ENCODE assay signal across 8 mouse cellular contexts in the genomic region with DNA sequence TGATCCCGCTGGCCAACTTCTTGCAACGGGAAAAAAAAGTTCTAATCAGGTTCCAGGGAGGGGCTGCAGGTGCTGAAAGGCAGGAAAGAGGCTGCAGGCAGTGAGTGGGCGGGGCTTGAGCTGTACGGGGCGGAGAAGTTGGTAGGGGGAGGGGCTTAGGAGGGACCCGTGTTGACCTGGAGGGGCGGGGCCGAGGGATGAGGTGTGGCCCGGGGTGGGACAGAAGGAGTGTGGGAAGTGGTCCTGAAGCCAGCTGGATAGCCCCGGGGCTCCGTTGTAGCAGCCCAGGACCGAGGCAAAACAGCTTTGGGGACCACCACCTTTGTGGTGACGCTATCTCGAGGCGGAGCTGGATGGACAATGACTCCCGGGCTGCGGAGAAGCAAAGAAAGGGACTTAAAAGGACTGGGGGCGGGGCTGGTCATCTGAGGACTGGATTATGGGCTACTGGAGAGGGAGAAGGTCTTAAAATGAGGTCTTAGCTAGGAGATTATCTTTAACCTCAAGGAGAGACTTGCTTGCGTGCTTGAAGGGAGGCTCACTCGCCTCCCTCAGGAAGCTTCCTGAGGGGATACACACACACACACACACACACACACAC. TPM values are rescaled to one million over a fixed set of nuclear protein-coding genes. Genes with fewer than 3 reads are reported as not detected.
DNase-seq lines count a peak whose midpoint lies in the region; ATAC-seq and TF ChIP-seq lines count a peak whose summit lies in the region.

No protein-coding gene starts in this region.

- peak; percentile 29 for DNase-seq in CD4-positive helper T cell, adult 2 months (ENCODE audit: low read depth, low spot score)
- peak; percentile 93 for DNase-seq in ES-E14 (ENCODE audit: low read depth, low spot score)
- no peak for DNase-seq in forebrain, postnatal 0 days
- peak; percentile 68 for DNase-seq in liver, embryonic 13.5 days
- no peak for DNase-seq in cerebellum, adult 18-20 months
- no peak for DNase-seq in urinary bladder, postnatal 36 days (ENCODE audit: low spot score in 2 of 2)
- DNase-seq in adrenal gland, postnatal 10 days, result no peak

- H3K4me2 ChIP-seq in forebrain, postnatal 0 days (ENCODE audit: low read depth), result peak overlapping the region; percentile 39
- H3K4me2 ChIP-seq in liver, embryonic 13.5 days, result peak overlapping the region; percentile 56
- peak overlapping the region; percentile 34; the same call in 1 of the 2 replicates for H3K4me2 ChIP-seq in neural tube, embryonic 14.5 days (ENCODE audit: low read depth, low read length)

- no peak overlapping the region for H3K9ac ChIP-seq in ES-E14 (ENCODE audit: insufficient read depth, low read depth, low read length, poor library complexity, severe bottlenecking)
- H3K9ac ChIP-seq in forebrain, postnatal 0 days, result no peak overlapping the region
- H3K9ac ChIP-seq in liver, embryonic 13.5 days, result no peak overlapping the region
- H3K9ac ChIP-seq in neural tube, embryonic 14.5 days (replicated peaks; ENCODE audit: low read depth, low read length), result 0 out of 2 replicates have a peak overlapping the region, but pooled peaks have one; percentile 16

- no peaks in the 10 kb centered on the region; the same call in 1 of the 2 replicates for H3K27me3 ChIP-seq in forebrain, postnatal 0 days (ENCODE audit: insufficient read depth, low read length)
- H3K27me3 ChIP-seq in liver, embryonic 13.5 days, result peaks cover 67% of the 10 kb centered on the region
- peaks cover 3% of the 10 kb centered on the region; the same call in 1 of the 2 replicates for H3K27me3 ChIP-seq in neural tube, embryonic 14.5 days (ENCODE audit: control insufficient read depth, insufficient read depth, low read length)

- TF ChIP-seq CTCF in forebrain, postnatal 0 days (IDR thresholded peaks at IDR 0.05; ENCODE audit: low read depth), result no peak

- peak overlapping the region; percentile 58 to 84 for H3K4me3 ChIP-seq in ES-E14 (ENCODE audit: insufficient read depth in 1 of 2, low read depth in 1 of 2, low read length in 2 of 2, poor library complexity in 1 of 2, severe bottlenecking in 1 of 2)
- H3K4me3 ChIP-seq in forebrain, postnatal 0 days (ENCODE audit: low read depth, low read length), result no peak overlapping the region
- peak overlapping the region; percentile 32 for H3K4me3 ChIP-seq in liver, embryonic 13.5 days (replicated peaks)
- no peak overlapping the region for H3K4me3 ChIP-seq in neural tube, embryonic 14.5 days (ENCODE audit: low read depth, low read length)

- no peak for ATAC-seq in forebrain, postnatal 0 days
- ATAC-seq in liver, embryonic 13.5 days (ENCODE audit: low read depth), result peak; percentile 44; the same call in 1 of the 2 replicates
- ATAC-seq in neural tube, embryonic 14.5 days (ENCODE audit: low read depth), result no peak

- H3K27ac ChIP-seq in ES-E14 (ENCODE audit: insufficient read depth, low read depth, low read length, poor library complexity, severe bottlenecking), result no peak overlapping the region
- H3K27ac ChIP-seq in forebrain, postnatal 0 days (ENCODE audit: low read depth, low read length), result no peak overlapping the region
- H3K27ac ChIP-seq in liver, embryonic 13.5 days, result no peak overlapping the region
- H3K27ac ChIP-seq in neural tube, embryonic 14.5 days (ENCODE audit: low read depth, low read length), result no peak overlapping the region

- in situ Hi-C loops in ES-E14 (cut with MboI; ENCODE audit: low sequenced_read_pairs in 2 of 2, unreplicated experiment in 2 of 2), result no loop called here

- H3K4me1 ChIP-seq in ES-E14 (ENCODE audit: control insufficient read depth in 2 of 2, insufficient read depth in 2 of 2, low read length in 2 of 2, poor library complexity in 1 of 2), result peaks cover 0 to 3% of the 10 kb centered on the region in 2 experiments; a peak in 2 of 4 replicates
- H3K4me1 ChIP-seq in forebrain, postnatal 0 days (ENCODE audit: insufficient read depth), result no peaks in the 10 kb centered on the region
- H3K4me1 ChIP-seq in liver, embryonic 13.5 days (replicated peaks), result peaks cover 16% of the 10 kb centered on the region
- no peaks in the 10 kb centered on the region for H3K4me1 ChIP-seq in neural tube, embryonic 14.5 days (ENCODE audit: control insufficient read depth, insufficient read depth, low read length)

- H3K9me3 ChIP-seq in ES-E14 (ENCODE audit: control insufficient read depth, insufficient read depth, low read depth, low read length), result no peaks in the 10 kb centered on the region
- H3K9me3 ChIP-seq in forebrain, postnatal 0 days (ENCODE audit: low read length), result no peaks in the 10 kb centered on the region
- no peaks in the 10 kb centered on the region for H3K9me3 ChIP-seq in liver, embryonic 13.5 days (replicated peaks)
- no peaks in the 10 kb centered on the region for H3K9me3 ChIP-seq in neural tube, embryonic 14.5 days (ENCODE audit: control insufficient read depth, low read length)

- H3K36me3 ChIP-seq in ES-E14 (ENCODE audit: control insufficient read depth, insufficient read depth, low read length, poor library complexity, severe bottlenecking), result no peaks in the 10 kb centered on the region
- no peaks in the 10 kb centered on the region for H3K36me3 ChIP-seq in forebrain, postnatal 0 days (ENCODE audit: insufficient read depth)
- H3K36me3 ChIP-seq in liver, embryonic 13.5 days, result no peaks in the 10 kb centered on the region
- no peaks in the 10 kb centered on the region for H3K36me3 ChIP-seq in neural tube, embryonic 14.5 days (ENCODE audit: control insufficient read depth, insufficient read depth, low read length)

- WGBS in forebrain, postnatal 0 days, result 2% methylated on average over 20 of the region's 20 CpGs
- WGBS in liver, embryonic 13.5 days (ENCODE audit: insufficient replicate concordance), result 1% methylated on average over 20 of the region's 20 CpGs
- 1% methylated on average over 20 of the region's 20 CpGs for WGBS in neural tube, embryonic 14.5 days

TF ChIP-seq in ES-E14, 5 proteins besides CTCF, POLR2A, EP300 and RAD21:
- 0 out of 2 replicates have a peak, but pooled peaks have one; percentile 44 for TF ChIP-seq ZNF384 (IDR thresholded peaks at IDR 0.05; ENCODE audit: low read depth, low read length)
- no peak for TF ChIP-seq MAFK (IDR thresholded peaks at IDR 0.05; ENCODE audit: insufficient read depth, low read depth, low read length)

RNA-seq across cellular contexts. Expression of a gene that starts 4.1 kb away (rescaled TPM):
- not detected in 2 replicates for total RNA-seq in ES-E14 (2012; rRNA removed)
- total RNA-seq in forebrain, postnatal 0 days (2014; rRNA removed), result not detected in 2 replicates
- polyA plus RNA-seq in forebrain, postnatal 0 days (2015; fragmentation: Nextera tagmentation; extraction: Ambion mirVana), result not detected in 2 replicates
- polyA plus RNA-seq in liver, embryonic 13.5 days (2015; fragmentation: Nextera tagmentation; extraction: Ambion mirVana), result not detected in 2 replicates
- not detected in 2 replicates for polyA plus RNA-seq in neural tube, embryonic 14.5 days (2014; fragmentation: Nextera tagmentation; extraction: Ambion mirVana)
- total RNA-seq in adrenal gland, postnatal 10 days (2021), result not detected

RNA-seq across cellular contexts. Expression of a gene that starts 15.0 kb away (rescaled TPM):
- 45.4 and 55.3 TPM in 2 replicates for total RNA-seq in ES-E14 (2012; rRNA removed)
- total RNA-seq in forebrain, postnatal 0 days (2014; rRNA removed), result 99.8 and 115 TPM in 2 replicates
- polyA plus RNA-seq in forebrain, postnatal 0 days (2015; fragmentation: Nextera tagmentation; extraction: Ambion mirVana), result 114 and 119 TPM in 2 replicates
- 41.5 and 41.7 TPM in 2 replicates for polyA plus RNA-seq in liver, embryonic 13.5 days (2015; fragmentation: Nextera tagmentation; extraction: Ambion mirVana)
- polyA plus RNA-seq in neural tube, embryonic 14.5 days (2014; fragmentation: Nextera tagmentation; extraction: Ambion mirVana), result 14.5 and 16.2 TPM in 2 replicates
- 100 to 1,000 TPM; 135 to 143 TPM for total RNA-seq in adrenal gland, postnatal 10 days (2021)

RNA-seq across cellular contexts. Expression of a gene that starts 23.3 kb away (rescaled TPM):
- 2.2 and 2.9 TPM in 2 replicates for total RNA-seq in ES-E14 (2012; rRNA removed)
- total RNA-seq in forebrain, postnatal 0 days (2014; rRNA removed), result 0.29 TPM in 1 of 2 replicates, not detected in the other
- polyA plus RNA-seq in forebrain, postnatal 0 days (2015; fragmentation: Nextera tagmentation; extraction: Ambion mirVana), result 0.68 and 0.98 TPM in 2 replicates
- 0.53 and 0.90 TPM in 2 replicates for polyA plus RNA-seq in liver, embryonic 13.5 days (2015; fragmentation: Nextera tagmentation; extraction: Ambion mirVana)
- polyA plus RNA-seq in neural tube, embryonic 14.5 days (2014; fragmentation: Nextera tagmentation; extraction: Ambion mirVana), result 0.37 and 0.76 TPM in 2 replicates
- 10 to 100 TPM; 15.7 to 19.1 TPM for total RNA-seq in adrenal gland, postnatal 10 days (2021)

RNA-seq across cellular contexts. Expression of a gene that starts 24.0 kb away (rescaled TPM):
- total RNA-seq in ES-E14 (2012; rRNA removed), result not detected in 2 replicates
- total RNA-seq in forebrain, postnatal 0 days (2014; rRNA removed), result not detected in 2 replicates
- polyA plus RNA-seq in forebrain, postnatal 0 days (2015; fragmentation: Nextera tagmentation; extraction: Ambion mirVana), result not detected in 2 replicates
- not detected in 2 replicates for polyA plus RNA-seq in liver, embryonic 13.5 days (2015; fragmentation: Nextera tagmentation; extraction: Ambion mirVana)
- polyA plus RNA-seq in neural tube, embryonic 14.5 days (2014; fragmentation: Nextera tagmentation; extraction: Ambion mirVana), result not detected in 2 replicates
- total RNA-seq in adrenal gland, postnatal 10 days (2021), result 10 to 100 TPM; 12.7 to 15.4 TPM

RNA-seq across cellular contexts. Expression of a gene that starts 44.4 kb away (rescaled TPM):
- not detected in 2 replicates for total RNA-seq in ES-E14 (2012; rRNA removed)
- total RNA-seq in forebrain, postnatal 0 days (2014; rRNA removed), result not detected in 2 replicates
- 0.11 TPM in 1 of 2 replicates, not detected in the other for polyA plus RNA-seq in forebrain, postnatal 0 days (2015; fragmentation: Nextera tagmentation; extraction: Ambion mirVana)
- polyA plus RNA-seq in liver, embryonic 13.5 days (2015; fragmentation: Nextera tagmentation; extraction: Ambion mirVana), result not detected in 2 replicates
- polyA plus RNA-seq in neural tube, embryonic 14.5 days (2014; fragmentation: Nextera tagmentation; extraction: Ambion mirVana), result not detected in 2 replicates
- total RNA-seq in adrenal gland, postnatal 10 days (2021), result under 1 TPM; 0.36 to 0.51 TPM

Comparison
In these comparisons a context has a peak if more than half of its experiments do, and no peak if none do; other contexts are left out.
1. DNase-seq: peak in CD4-positive helper T cell, adult 2 months (single experiment), ES-E14 (single experiment) and liver, embryonic 13.5 days (single experiment); none in forebrain, postnatal 0 days (single experiment), cerebellum, adult 18-20 months (0 of 2), urinary bladder, postnatal 36 days (0 of 2) and adrenal gland, postnatal 10 days (single experiment).
2. H3K4me3 ChIP-seq: peak in ES-E14 (2 of 2) and liver, embryonic 13.5 days (single experiment); none in forebrain, postnatal 0 days (single experiment) and neural tube, embryonic 14.5 days (single experiment).
3. Peak in every context shown above with its lines, with median percentiles within 50 percentile points of each other: H3K4me2 ChIP-seq.